Mouse (Mus musculus): ENCODE measurements around the gene Tbc1d16. TPM values are rescaled to one million over a fixed set of nuclear protein-coding genes. Genes with fewer than 3 reads are reported as not detected.
"Not testable (repeated sequence)": the region's sequence is repeated elsewhere in the genome, so short reads cannot be mapped to it uniquely, and the experiment has no call there.

The Tbc1d16 gene
- polyA plus RNA-seq, 1 experiment from 2014 or later: 47.7 TPM

- Histone ChIP-seq H3K27me3 (ENCODE audit: control insufficient read depth, insufficient read depth, low read depth, low read length) (no peaks in the 10 kb centered on the region), H3K9ac (ENCODE audit: low read depth, low read length) (no peak overlapping the region), H3K4me2 (ENCODE audit: low read length) (no peak overlapping the region), H3K36me3 (ENCODE audit: control insufficient read depth, insufficient read depth, low read length) (peaks cover 6% of the 10 kb centered on the region; the same call in 1 of the 2 replicates), H3K4me1 (ENCODE audit: control insufficient read depth, insufficient read depth, low read length) (no peaks in the 10 kb centered on the region), H3K27ac (ENCODE audit: low read length) (no peak overlapping the region), H3K9me3 (replicated peaks; ENCODE audit: control insufficient read depth, low read length, poor library complexity, severe bottlenecking) (no peaks in the 10 kb centered on the region), H3K4me3 (ENCODE audit: low read depth, low read length) (no peak overlapping the region)
- ATAC-seq: no peak
- WGBS: 89% methylated on average over 8 of the region's 8 CpGs
These were observed 31.7 kb upstream of the Tbc1d16 start for GRCm38 (mm10) chr11:119259977-119260376.

GRCm38 (mm10) chr11:119258572-119259322, 30.4 kb upstream of the Tbc1d16 start:
- 66% methylated on average over 23 of the region's 23 CpGs for WGBS
- Histone ChIP-seq H3K9me3 (replicated peaks; ENCODE audit: control insufficient read depth, low read length, poor library complexity, severe bottlenecking) (no peaks in the 10 kb centered on the region), H3K27me3 (ENCODE audit: control insufficient read depth, insufficient read depth, low read depth, low read length) (no peaks in the 10 kb centered on the region), H3K4me3 (ENCODE audit: low read depth, low read length) (peak overlapping the region; percentile 29), H3K27ac (ENCODE audit: low read length) (peak overlapping the region; percentile 60), H3K4me2 (ENCODE audit: low read length) (peak overlapping the region; percentile 54), H3K36me3 (ENCODE audit: control insufficient read depth, insufficient read depth, low read length) (peaks cover 6% of the 10 kb centered on the region; the same call in 1 of the 2 replicates), H3K4me1 (ENCODE audit: control insufficient read depth, insufficient read depth, low read length) (no peaks in the 10 kb centered on the region), H3K9ac (ENCODE audit: low read depth, low read length) (peak overlapping the region; percentile 44; the same call in 1 of the 2 replicates)
- peak; percentile 58; the same call in 1 of the 2 replicates for ATAC-seq

GRCm38 (mm10) chr11:119258216-119258571, 29.9 kb upstream of the Tbc1d16 start:
- H3K4me3 ChIP-seq (ENCODE audit: low read depth, low read length): peak overlapping the region; percentile 29
- peaks cover 6% of the 10 kb centered on the region; the same call in 1 of the 2 replicates for H3K36me3 ChIP-seq (ENCODE audit: control insufficient read depth, insufficient read depth, low read length)
- H3K4me1 ChIP-seq (ENCODE audit: control insufficient read depth, insufficient read depth, low read length): peaks cover under 1% of the 10 kb centered on the region; the same call in 1 of the 2 replicates
- peak overlapping the region; percentile 44; the same call in 1 of the 2 replicates for H3K9ac ChIP-seq (ENCODE audit: low read depth, low read length)
- 0 out of 2 replicates have a peak, but pooled peaks have one; percentile 7 for ATAC-seq
- no peaks in the 10 kb centered on the region for H3K9me3 ChIP-seq (replicated peaks; ENCODE audit: control insufficient read depth, low read length, poor library complexity, severe bottlenecking)
- peak overlapping the region; percentile 60; the same call in 1 of the 2 replicates for H3K27ac ChIP-seq (ENCODE audit: low read length)
- WGBS: 65% methylated on average over 9 of the region's 9 CpGs
- H3K27me3 ChIP-seq (ENCODE audit: control insufficient read depth, insufficient read depth, low read depth, low read length): no peaks in the 10 kb centered on the region
- H3K4me2 ChIP-seq (ENCODE audit: low read length): peak overlapping the region; percentile 54

- H3K4me3 ChIP-seq (ENCODE audit: low read depth, low read length); H3K27ac ChIP-seq (ENCODE audit: low read length); H3K36me3 ChIP-seq (ENCODE audit: control insufficient read depth, insufficient read depth, low read length); H3K9me3 ChIP-seq (replicated peaks; ENCODE audit: control insufficient read depth, low read length, poor library complexity, severe bottlenecking); H3K27me3 ChIP-seq (ENCODE audit: control insufficient read depth, insufficient read depth, low read depth, low read length); H3K4me2 ChIP-seq (ENCODE audit: low read length); H3K9ac ChIP-seq (ENCODE audit: low read depth, low read length); ATAC-seq: not testable (repeated sequence)
- WGBS: 91% methylated on average over 5 of the region's 5 CpGs
- peaks cover 17% of the 10 kb centered on the region for H3K4me1 ChIP-seq (ENCODE audit: control insufficient read depth, insufficient read depth, low read length)
These were observed 28.3 kb upstream of the Tbc1d16 start for GRCm38 (mm10) chr11:119256557-119256956.

GRCm38 (mm10) chr11:119252854-119253541, 24.7 kb upstream of the Tbc1d16 start:
- Histone ChIP-seq H3K4me2 (ENCODE audit: low read length) (peak overlapping the region; percentile 55), H3K9ac (ENCODE audit: low read depth, low read length) (peak overlapping the region; percentile 51), H3K27ac (ENCODE audit: low read length) (peak overlapping the region; percentile 67), H3K4me1 (ENCODE audit: control insufficient read depth, insufficient read depth, low read length) (peaks cover 17% of the 10 kb centered on the region), H3K36me3 (ENCODE audit: control insufficient read depth, insufficient read depth, low read length) (no peaks in the 10 kb centered on the region), H3K4me3 (ENCODE audit: low read depth, low read length) (peak overlapping the region; percentile 31), H3K27me3 (ENCODE audit: control insufficient read depth, insufficient read depth, low read depth, low read length) (no peaks in the 10 kb centered on the region), H3K9me3 (replicated peaks; ENCODE audit: control insufficient read depth, low read length, poor library complexity, severe bottlenecking) (no peaks in the 10 kb centered on the region)
- WGBS: 3% methylated on average over 21 of the region's 22 CpGs
- peak; percentile 79 for ATAC-seq

- 75% methylated on average over 17 of the region's 17 CpGs for WGBS
- no peak overlapping the region for H3K27ac ChIP-seq (ENCODE audit: low read length)
- peak overlapping the region; percentile 14; the same call in 1 of the 2 replicates for H3K4me2 ChIP-seq (ENCODE audit: low read length)
- H3K36me3 ChIP-seq (ENCODE audit: control insufficient read depth, insufficient read depth, low read length): no peaks in the 10 kb centered on the region
- peaks cover 17% of the 10 kb centered on the region for H3K4me1 ChIP-seq (ENCODE audit: control insufficient read depth, insufficient read depth, low read length)
- H3K4me3 ChIP-seq (ENCODE audit: low read depth, low read length): no peak overlapping the region
- H3K9me3 ChIP-seq (replicated peaks; ENCODE audit: control insufficient read depth, low read length, poor library complexity, severe bottlenecking): no peaks in the 10 kb centered on the region
- ATAC-seq: no peak
- H3K27me3 ChIP-seq (ENCODE audit: control insufficient read depth, insufficient read depth, low read depth, low read length): no peaks in the 10 kb centered on the region
- no peak overlapping the region for H3K9ac ChIP-seq (ENCODE audit: low read depth, low read length)
These were observed 22.7 kb upstream of the Tbc1d16 start for GRCm38 (mm10) chr11:119250998-119251397.

GRCm38 (mm10) chr11:119249011-119249410, 20.7 kb upstream of the Tbc1d16 start:
- H3K9me3 ChIP-seq (replicated peaks; ENCODE audit: control insufficient read depth, low read length, poor library complexity, severe bottlenecking): no peaks in the 10 kb centered on the region
- peaks cover 17% of the 10 kb centered on the region for H3K4me1 ChIP-seq (ENCODE audit: control insufficient read depth, insufficient read depth, low read length)
- no peaks in the 10 kb centered on the region for H3K36me3 ChIP-seq (ENCODE audit: control insufficient read depth, insufficient read depth, low read length)
- ATAC-seq: no peak
- WGBS: 36% methylated on average over 6 of the region's 6 CpGs
- no peak overlapping the region for H3K27ac ChIP-seq (ENCODE audit: low read length)
- H3K4me2 ChIP-seq (ENCODE audit: low read length): no peak overlapping the region
- H3K27me3 ChIP-seq (ENCODE audit: control insufficient read depth, insufficient read depth, low read depth, low read length): no peaks in the 10 kb centered on the region
- H3K4me3 ChIP-seq (ENCODE audit: low read depth, low read length): no peak overlapping the region
- no peak overlapping the region for H3K9ac ChIP-seq (ENCODE audit: low read depth, low read length)

GRCm38 (mm10) chr11:119245543-119245942, 17.2 kb upstream of the Tbc1d16 start:
- H3K4me1 ChIP-seq (ENCODE audit: control insufficient read depth, insufficient read depth, low read length); H3K4me2 ChIP-seq (ENCODE audit: low read length); H3K27me3 ChIP-seq (ENCODE audit: control insufficient read depth, insufficient read depth, low read depth, low read length); H3K9ac ChIP-seq (ENCODE audit: low read depth, low read length); H3K9me3 ChIP-seq (replicated peaks; ENCODE audit: control insufficient read depth, low read length, poor library complexity, severe bottlenecking); H3K36me3 ChIP-seq (ENCODE audit: control insufficient read depth, insufficient read depth, low read length); H3K27ac ChIP-seq (ENCODE audit: low read length); H3K4me3 ChIP-seq (ENCODE audit: low read depth, low read length); ATAC-seq: not testable (repeated sequence)
- WGBS: 95% methylated on average over 6 of the region's 6 CpGs

GRCm38 (mm10) chr11:119239480-119239879, 11.2 kb upstream of the Tbc1d16 start:
- Histone ChIP-seq H3K27me3 (ENCODE audit: control insufficient read depth, insufficient read depth, low read depth, low read length) (no peaks in the 10 kb centered on the region), H3K9me3 (replicated peaks; ENCODE audit: control insufficient read depth, low read length, poor library complexity, severe bottlenecking) (peaks cover 2% of the 10 kb centered on the region; the same call in 1 of the 2 replicates), H3K4me1 (ENCODE audit: control insufficient read depth, insufficient read depth, low read length) (peaks cover 6% of the 10 kb centered on the region; the same call in 1 of the 2 replicates), H3K27ac (ENCODE audit: low read length) (no peak overlapping the region), H3K9ac (ENCODE audit: low read depth, low read length) (no peak overlapping the region), H3K36me3 (ENCODE audit: control insufficient read depth, insufficient read depth, low read length) (peaks cover 14% of the 10 kb centered on the region), H3K4me2 (ENCODE audit: low read length) (no peak overlapping the region), H3K4me3 (ENCODE audit: low read depth, low read length) (no peak overlapping the region)
- 93% methylated on average over 12 of the region's 12 CpGs for WGBS
- no peak for ATAC-seq
